Mouse (Mus musculus): ENCODE measurements at regions not wholly inside any gene's neighbourhood (a gene's known extent, or its start where the extent isn't known, plus 50 kb on each side); places are given as distances from the start of the nearest gene placed in this dataset.

DNA sequence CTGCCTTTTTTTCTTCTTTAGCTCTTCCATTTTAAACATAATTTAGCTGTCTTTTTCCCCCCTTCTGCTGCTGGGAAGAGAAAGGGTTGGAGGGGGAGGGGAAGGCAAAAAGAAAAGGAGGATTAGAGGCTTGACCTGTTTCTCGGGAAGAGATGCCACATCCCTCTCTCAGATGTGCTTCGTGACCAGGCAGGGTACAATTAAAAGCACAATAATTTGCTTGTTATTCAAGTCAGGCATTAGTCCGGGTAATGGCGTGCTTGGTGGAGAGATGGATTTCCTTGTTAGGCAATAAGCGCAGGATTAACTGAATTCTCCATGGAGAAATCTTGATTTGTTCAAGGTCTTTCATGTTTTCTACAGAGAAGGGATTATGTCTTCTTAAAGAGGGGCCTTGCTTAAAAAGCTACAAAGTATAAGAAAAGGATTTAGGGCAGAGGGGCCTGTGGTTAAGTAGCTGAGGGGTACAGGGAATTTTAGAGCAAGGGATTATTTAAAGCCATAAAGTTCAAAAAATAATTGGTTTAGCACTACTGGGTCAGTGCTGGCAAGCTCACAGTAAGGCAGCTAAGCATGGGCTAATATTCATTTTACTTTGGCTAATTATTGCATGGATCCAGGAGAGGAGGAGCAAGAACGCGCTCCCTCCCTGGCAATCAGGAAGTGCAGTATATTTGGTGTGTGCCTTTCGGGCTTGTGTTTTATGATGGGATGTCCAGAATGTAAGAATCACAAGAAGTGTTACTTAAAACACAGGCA, 143.8 kb downstream of the Psat1 start:
- no peak for ATAC-seq (ENCODE audit: insufficient number of reproducible peaks, insufficient read depth, low FRiP score, low read depth)
- WGBS, result 56% methylated on average over 8 of the region's 8 CpGs

GRCm38 (mm10) chr19:15802641-15803040, 144.5 kb downstream of the Psat1 start:
- no peak overlapping the region for H3K4me2 ChIP-seq (replicated peaks; ENCODE audit: low read depth, low read length)
- no peaks in the 10 kb centered on the region for H3K36me3 ChIP-seq (ENCODE audit: control insufficient read depth, insufficient read depth, low read length)
- no peak overlapping the region for H3K4me3 ChIP-seq (ENCODE audit: low read depth, low read length)
- H3K27me3 ChIP-seq (ENCODE audit: control insufficient read depth, insufficient read depth, low read length), result no peaks in the 10 kb centered on the region; the same call in 1 of the 2 replicates
- no peak overlapping the region for H3K27ac ChIP-seq (ENCODE audit: low read length)
- H3K9ac ChIP-seq (replicated peaks; ENCODE audit: low read depth, low read length), result no peak overlapping the region
- 74% methylated on average over 5 of the region's 5 CpGs for WGBS
- H3K4me1 ChIP-seq (ENCODE audit: control insufficient read depth, insufficient read depth, low read length), result peaks cover 11% of the 10 kb centered on the region; the same call in 1 of the 2 replicates
- no peaks in the 10 kb centered on the region for H3K9me3 ChIP-seq (ENCODE audit: control insufficient read depth, low read depth, low read length)
- no peak for ATAC-seq (ENCODE audit: insufficient number of reproducible peaks, insufficient read depth, low FRiP score, low read depth)

More for the DNA sequence above, 143.8 kb downstream of the Psat1 start:
- Histone ChIP-seq H3K4me2 (replicated peaks; ENCODE audit: low read depth, low read length) (no peak overlapping the region), H3K27me3 (ENCODE audit: control insufficient read depth, insufficient read depth, low read length) (no peaks in the 10 kb centered on the region; the same call in 1 of the 2 replicates), H3K9me3 (ENCODE audit: control insufficient read depth, low read depth, low read length) (no peaks in the 10 kb centered on the region), H3K36me3 (ENCODE audit: control insufficient read depth, insufficient read depth, low read length) (no peaks in the 10 kb centered on the region), H3K4me1 (ENCODE audit: control insufficient read depth, insufficient read depth, low read length) (peaks cover 11% of the 10 kb centered on the region; the same call in 1 of the 2 replicates), H3K4me3 (ENCODE audit: low read depth, low read length) (no peak overlapping the region), H3K27ac (ENCODE audit: low read length) (no peak overlapping the region), H3K9ac (replicated peaks; ENCODE audit: low read depth, low read length) (no peak overlapping the region)

GRCm38 (mm10) chr19:15801811-15802486, 145.2 kb downstream of the Psat1 start:
- Histone ChIP-seq H3K4me3 (ENCODE audit: low read depth, low read length) (peak overlapping the region; percentile 20; the same call in 1 of the 2 replicates), H3K36me3 (ENCODE audit: control insufficient read depth, insufficient read depth, low read length) (no peaks in the 10 kb centered on the region), H3K9ac (replicated peaks; ENCODE audit: low read depth, low read length) (no peak overlapping the region), H3K9me3 (ENCODE audit: control insufficient read depth, low read depth, low read length) (no peaks in the 10 kb centered on the region), H3K4me1 (ENCODE audit: control insufficient read depth, insufficient read depth, low read length) (peaks cover 11% of the 10 kb centered on the region; the same call in 1 of the 2 replicates), H3K27me3 (ENCODE audit: control insufficient read depth, insufficient read depth, low read length) (no peaks in the 10 kb centered on the region; the same call in 1 of the 2 replicates), H3K4me2 (replicated peaks; ENCODE audit: low read depth, low read length) (peak overlapping the region; percentile 51), H3K27ac (ENCODE audit: low read length) (no peak overlapping the region)
- ATAC-seq (ENCODE audit: insufficient number of reproducible peaks, insufficient read depth, low FRiP score, low read depth), result peak; percentile 78; the same call in 1 of the 2 replicates
- WGBS, result 8% methylated on average over 17 of the region's 17 CpGs

- no peaks in the 10 kb centered on the region for H3K9me3 ChIP-seq (ENCODE audit: control insufficient read depth, low read depth, low read length)
- H3K4me3 ChIP-seq (ENCODE audit: low read depth, low read length), result peak overlapping the region; percentile 20
- H3K36me3 ChIP-seq (ENCODE audit: control insufficient read depth, insufficient read depth, low read length), result no peaks in the 10 kb centered on the region
- peak overlapping the region; percentile 51 for H3K4me2 ChIP-seq (replicated peaks; ENCODE audit: low read depth, low read length)
- H3K27ac ChIP-seq (ENCODE audit: low read length), result peak overlapping the region; percentile 39; the same call in 1 of the 2 replicates
- no peaks in the 10 kb centered on the region; the same call in 1 of the 2 replicates for H3K27me3 ChIP-seq (ENCODE audit: control insufficient read depth, insufficient read depth, low read length)
- peaks cover 11% of the 10 kb centered on the region; the same call in 1 of the 2 replicates for H3K4me1 ChIP-seq (ENCODE audit: control insufficient read depth, insufficient read depth, low read length)
- peak; percentile 30; the same call in 1 of the 2 replicates for ATAC-seq (ENCODE audit: insufficient number of reproducible peaks, insufficient read depth, low FRiP score, low read depth)
- no peak overlapping the region for H3K9ac ChIP-seq (replicated peaks; ENCODE audit: low read depth, low read length)
- WGBS, result 17% methylated on average over 16 of the region's 16 CpGs
These were observed 146.1 kb downstream of the Psat1 start for GRCm38 (mm10) chr19:15800856-15801706.

DNA sequence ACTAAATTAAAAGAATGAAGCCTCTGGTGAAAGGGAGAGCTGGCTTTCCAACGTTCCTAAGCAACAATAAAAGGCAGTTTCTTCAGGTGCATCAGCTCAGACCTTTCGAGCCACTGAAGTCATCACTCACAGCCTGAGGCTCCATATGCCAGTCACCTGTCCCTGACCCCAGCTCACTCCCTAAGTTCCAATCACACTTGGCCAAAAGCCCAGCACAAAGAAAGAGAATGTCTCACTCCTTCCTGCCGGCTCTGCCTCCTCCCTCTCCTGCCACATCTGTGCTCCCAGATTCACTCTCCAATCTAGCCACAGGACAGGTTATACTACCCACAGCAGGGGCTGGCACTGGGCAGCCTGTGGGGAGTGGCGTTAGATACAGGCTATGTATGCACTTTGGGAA, 150.7 kb downstream of the Psat1 start:
- 0 out of 2 replicates have a peak, but pooled peaks have one; percentile 44 for ATAC-seq (ENCODE audit: insufficient number of reproducible peaks, insufficient read depth, low FRiP score, low read depth)

GRCm38 (mm10) chr19:15791942-15792341, 155.2 kb downstream of the Psat1 start:
- H3K9ac ChIP-seq (replicated peaks; ENCODE audit: low read depth, low read length), result no peak overlapping the region
- H3K36me3 ChIP-seq (ENCODE audit: control insufficient read depth, insufficient read depth, low read length), result no peaks in the 10 kb centered on the region
- whole genome bisulfite sequencing, result 59% methylated on average over 4 of the region's 4 CpGs
- H3K4me3 ChIP-seq (ENCODE audit: low read depth, low read length), result no peak overlapping the region
- H3K27ac ChIP-seq (ENCODE audit: low read length), result no peak overlapping the region
- H3K4me1 ChIP-seq (ENCODE audit: control insufficient read depth, insufficient read depth, low read length), result peaks cover 6% of the 10 kb centered on the region; the same call in 1 of the 2 replicates
- ATAC-seq (ENCODE audit: insufficient number of reproducible peaks, insufficient read depth, low FRiP score, low read depth), result no peak
- H3K9me3 ChIP-seq (ENCODE audit: control insufficient read depth, low read depth, low read length), result no peaks in the 10 kb centered on the region
- no peaks in the 10 kb centered on the region for H3K27me3 ChIP-seq (ENCODE audit: control insufficient read depth, insufficient read depth, low read length)
- H3K4me2 ChIP-seq (replicated peaks; ENCODE audit: low read depth, low read length), result no peak overlapping the region

More for the DNA sequence above, 150.7 kb downstream of the Psat1 start:
- no peak overlapping the region for H3K4me2 ChIP-seq (replicated peaks; ENCODE audit: low read depth, low read length)
- no peak overlapping the region for H3K9ac ChIP-seq (replicated peaks; ENCODE audit: low read depth, low read length)
- no peaks in the 10 kb centered on the region for H3K36me3 ChIP-seq (ENCODE audit: control insufficient read depth, insufficient read depth, low read length)
- H3K27ac ChIP-seq (ENCODE audit: low read length), result no peak overlapping the region
- H3K4me3 ChIP-seq (ENCODE audit: low read depth, low read length), result no peak overlapping the region
- WGBS, result 27% methylated on average over 4 of the region's 4 CpGs
- no peaks in the 10 kb centered on the region for H3K9me3 ChIP-seq (ENCODE audit: control insufficient read depth, low read depth, low read length)
- peaks cover 8% of the 10 kb centered on the region; the same call in 1 of the 2 replicates for H3K4me1 ChIP-seq (ENCODE audit: control insufficient read depth, insufficient read depth, low read length)
- H3K27me3 ChIP-seq (ENCODE audit: control insufficient read depth, insufficient read depth, low read length), result no peaks in the 10 kb centered on the region; the same call in 1 of the 2 replicates

DNA sequence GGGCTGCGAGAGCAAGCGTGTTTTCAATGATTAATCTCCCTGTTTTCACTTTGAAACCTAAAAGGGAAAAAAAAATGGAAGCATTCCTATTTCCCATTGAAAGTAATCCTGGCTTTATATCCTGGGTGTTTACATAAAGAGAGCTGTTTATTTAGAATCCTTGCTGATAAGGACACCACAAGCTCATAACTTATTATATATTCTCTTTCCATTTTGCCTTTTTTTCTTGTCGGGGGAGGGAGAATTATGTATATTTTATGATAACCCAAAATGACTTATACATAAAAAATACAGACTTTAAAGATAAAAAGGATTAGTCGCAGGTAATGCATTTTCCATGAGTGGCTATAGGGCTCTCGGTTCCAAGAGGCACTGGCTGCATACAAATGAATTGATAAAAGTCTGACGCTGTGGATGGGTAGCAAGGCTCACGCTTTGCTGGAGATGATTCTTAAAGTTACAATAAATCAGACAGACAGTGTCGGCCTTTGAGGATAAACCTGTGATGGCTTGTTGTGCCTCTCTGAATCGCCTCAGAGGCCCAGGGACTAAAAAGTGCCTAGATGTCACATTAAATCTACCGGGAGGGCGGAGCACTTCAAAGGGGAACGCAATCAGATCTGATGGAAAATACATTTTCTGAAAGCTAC, 155.7 kb downstream of the Psat1 start:
- Histone ChIP-seq H3K36me3 (ENCODE audit: control insufficient read depth, insufficient read depth, low read length) (no peaks in the 10 kb centered on the region), H3K4me3 (ENCODE audit: low read depth, low read length) (no peak overlapping the region), H3K9me3 (ENCODE audit: control insufficient read depth, low read depth, low read length) (no peaks in the 10 kb centered on the region), H3K27ac (ENCODE audit: low read length) (no peak overlapping the region), H3K27me3 (ENCODE audit: control insufficient read depth, insufficient read depth, low read length) (no peaks in the 10 kb centered on the region), H3K4me2 (replicated peaks; ENCODE audit: low read depth, low read length) (peak overlapping the region; percentile 32), H3K4me1 (ENCODE audit: control insufficient read depth, insufficient read depth, low read length) (peaks cover 6% of the 10 kb centered on the region; the same call in 1 of the 2 replicates), H3K9ac (replicated peaks; ENCODE audit: low read depth, low read length) (no peak overlapping the region)
- 22% methylated on average over 12 of the region's 12 CpGs for WGBS
- ATAC-seq (ENCODE audit: insufficient number of reproducible peaks, insufficient read depth, low FRiP score, low read depth), result no peak
